Mouse (Mus musculus) forebrain, postnatal 0 days (tissue): ENCODE measurements around the gene Bicdl2. TPM values are rescaled to one million over a fixed set of nuclear protein-coding genes. Genes with fewer than 3 reads are reported as not detected.

ENCODE experiments used
- ATAC-seq: fragments of 200-750 bp; cut with Nextera tagmentation; 2 replicates; pipeline ENCODE4 v1.8.0; 2017; ENCODE audit warnings: mild to moderate bottlenecking, moderate library complexity
- DNase-seq: peaks from one replicate; pipeline ENCODE4 v3.0.0-alpha.2; 2015
- H3K27ac ChIP-seq: fragments of 300-500 bp; sonication (generic); 2 replicates; pipeline ENCODE4 v1.5.1; 2014; ENCODE audit warnings: low read depth, mild to moderate bottlenecking, antibody characterized with exemption, low read length, moderate library complexity, mixed read lengths
- H3K27me3 ChIP-seq: fragments of 300-500 bp; sonication (generic); 2 replicates; pipeline ENCODE4 v1.6.1; 2014; ENCODE audit warnings: mild to moderate bottlenecking, low read length, mixed read lengths; ENCODE audit not compliant: insufficient read depth
- H3K36me3 ChIP-seq: fragments of 300-500 bp; sonication (generic); 2 replicates; pipeline ENCODE4 v1.6.1; 2014; ENCODE audit warnings: mild to moderate bottlenecking, moderate library complexity; ENCODE audit not compliant: insufficient read depth
- H3K4me1 ChIP-seq: fragments of 300-500 bp; sonication (generic); 2 replicates; pipeline ENCODE4 v1.6.1; 2014; ENCODE audit warnings: antibody characterized with exemption; ENCODE audit not compliant: insufficient read depth
- H3K4me2 ChIP-seq: fragments of 300-500 bp; sonication (generic); 2 replicates; pipeline ENCODE4 v1.6.1; 2014; ENCODE audit warnings: low read depth, mild to moderate bottlenecking, moderate library complexity
- H3K4me3 ChIP-seq: fragments of 300-500 bp; sonication (generic); 2 replicates; pipeline ENCODE4 v1.5.1; 2014; ENCODE audit warnings: low read depth, low read length, mixed read lengths
- H3K9ac ChIP-seq: fragments of 300-500 bp; sonication (generic); 2 replicates; pipeline ENCODE4 v1.6.1; 2014; ENCODE audit warnings: mild to moderate bottlenecking
- H3K9me3 ChIP-seq: fragments of 300-500 bp; sonication (generic); 2 replicates; pipeline ENCODE4 v1.6.1; 2016; ENCODE audit warnings: low read length
- CTCF ChIP-seq: sonication (generic); IDR thresholded peaks from 2 replicates; pipeline ENCODE4 v1.5.1; 2016; ENCODE audit warnings: antibody characterized with exemption, control low read depth, low read depth
- WGBS: fragments of 180-500 bp; shearing (Covaris S2); extraction: QIAGEN DNeasy Blood & Tissue Kit; methylation state at CpG from one replicate; pipeline ENCODE4 v1.1.7; 2014; 5-methylcytosine and 5-hydroxymethylcytosine counted together
- polyA plus RNA-seq: library from polyadenylated mRNA; unstranded; fragments of >200 nt; fragmentation: Nextera tagmentation; extraction: Ambion mirVana; gene quantifications from 2 replicates; pipeline ENCODE4 v1.2.1, GENCODE M21; 2015
- total RNA-seq: library from RNA; depleted of rRNA; stranded (reverse); fragments of >200 nt; gene quantifications from 2 replicates; pipeline ENCODE4 v1.2.3, GENCODE M21; 2014

The Bicdl2 gene
- total and polyA plus RNA-seq, 2 experiments from 2014 or later = 0.12 to 0.14 TPM

DNA sequence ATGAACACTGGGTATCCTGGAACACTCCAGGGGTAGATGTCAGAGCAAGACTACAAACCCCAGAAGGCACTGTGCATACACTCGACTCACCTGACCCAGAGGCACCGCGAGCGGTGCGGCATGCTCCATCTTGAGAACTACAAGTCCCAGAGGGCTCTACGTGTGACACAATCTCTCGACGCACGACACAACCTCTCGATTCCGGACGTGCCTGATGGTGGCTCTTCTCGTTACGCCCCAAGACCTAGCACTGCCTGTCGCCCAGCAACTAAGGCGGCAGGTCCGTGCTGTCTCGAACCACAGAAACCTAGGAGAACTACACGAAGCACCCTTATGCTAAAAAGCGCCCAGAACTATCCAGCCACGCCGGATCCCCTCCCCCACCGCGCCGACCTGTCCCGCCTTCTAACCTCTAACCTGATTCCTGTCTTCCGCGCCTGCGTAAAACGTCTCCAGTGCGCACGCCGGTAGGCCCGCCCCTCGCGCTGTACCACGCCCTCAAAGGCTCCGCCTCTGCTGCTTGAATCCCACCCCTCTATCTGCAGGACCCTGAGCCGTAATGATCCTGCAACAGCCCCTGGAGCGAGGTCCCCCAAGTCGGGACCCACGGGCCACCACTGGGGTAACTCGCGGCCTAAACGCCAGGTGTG, 13.2 kb downstream of the Bicdl2 start, which contains the start of the genes Hcfc1r1 and Thoc6:
Hcfc1r1 (plus strand) TSS at position 173 of the 650 bp plus-strand sequence.
Thoc6 (minus strand) TSS at position 459 of the 650 bp plus-strand sequence.
- peak within 1 kb of the TSS; percentile 71 for H3K4me3 ChIP-seq
- peak within 1 kb of the TSS; percentile 85 for H3K27ac ChIP-seq
- H3K9me3 ChIP-seq = no peaks in the 10 kb centered on the region
- peaks cover 18% of the 10 kb centered on the region; the same call in 1 of the 2 replicates for H3K4me1 ChIP-seq
- peak; percentile 98 for ATAC-seq
- peak; percentile 97 for DNase-seq
- under 1% methylated on average over 45 of the region's 45 CpGs for WGBS
- peaks cover 14% of the 10 kb centered on the region; the same call in 1 of the 2 replicates for H3K36me3 ChIP-seq
- H3K4me2 ChIP-seq = peak within 1 kb of the TSS; percentile 85
- peak within 1 kb of the TSS; percentile 72 for H3K9ac ChIP-seq
- H3K27me3 ChIP-seq = 0 out of 2 replicates have a peak, but pooled peaks cover 3% of the 10 kb centered on the region
- TF ChIP-seq CTCF = no peak

DNA sequence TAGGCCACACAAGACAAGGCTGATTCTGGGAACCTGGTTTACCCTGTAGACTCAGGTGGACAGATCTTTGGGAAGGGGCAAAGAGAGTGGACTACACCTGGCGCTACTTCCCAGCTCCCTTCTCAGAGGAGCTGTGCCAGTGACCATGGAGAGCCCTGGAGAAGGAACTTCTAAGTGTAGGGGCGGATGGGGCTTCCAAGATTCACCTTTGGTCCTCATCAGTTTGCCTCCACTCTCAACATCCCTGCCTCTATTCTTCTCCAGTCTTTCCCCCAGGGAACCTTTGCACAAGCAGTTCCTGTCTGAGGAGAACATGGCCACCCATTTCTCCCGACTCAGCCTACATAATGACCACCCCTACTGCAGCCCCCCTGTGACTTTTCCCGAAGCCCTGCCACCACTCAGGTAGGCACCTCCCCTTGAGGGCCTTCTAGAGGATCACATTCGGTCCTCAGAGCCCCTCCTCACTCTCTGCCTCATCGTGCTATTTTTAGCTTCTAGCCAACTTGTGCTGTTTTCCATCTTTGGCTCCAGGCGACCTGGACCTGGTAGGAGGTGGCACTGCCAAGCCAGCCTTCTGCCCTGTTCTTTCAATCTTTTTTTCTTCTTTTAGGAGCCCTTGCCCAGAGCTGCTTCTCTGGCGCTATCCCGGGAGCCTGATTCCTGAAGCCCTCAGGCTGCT, 14.1 kb downstream of the Bicdl2 start:
- H3K27me3 ChIP-seq = peaks cover 11% of the 10 kb centered on the region; the same call in 1 of the 2 replicates
- H3K9me3 ChIP-seq = no peaks in the 10 kb centered on the region
- H3K36me3 ChIP-seq = 0 out of 2 replicates have a peak, but pooled peaks cover 6% of the 10 kb centered on the region
- peaks cover 18% of the 10 kb centered on the region; the same call in 1 of the 2 replicates for H3K4me1 ChIP-seq
- H3K4me2 ChIP-seq = peak overlapping the region; percentile 85
- peak overlapping the region; percentile 71 for H3K4me3 ChIP-seq
- TF ChIP-seq CTCF = no peak
- no peak for DNase-seq
- 38% methylated on average over 9 of the region's 9 CpGs for whole genome bisulfite sequencing
- H3K27ac ChIP-seq = no peak overlapping the region
- no peak for ATAC-seq
- H3K9ac ChIP-seq = peak overlapping the region; percentile 72; the same call in 1 of the 2 replicates

DNA sequence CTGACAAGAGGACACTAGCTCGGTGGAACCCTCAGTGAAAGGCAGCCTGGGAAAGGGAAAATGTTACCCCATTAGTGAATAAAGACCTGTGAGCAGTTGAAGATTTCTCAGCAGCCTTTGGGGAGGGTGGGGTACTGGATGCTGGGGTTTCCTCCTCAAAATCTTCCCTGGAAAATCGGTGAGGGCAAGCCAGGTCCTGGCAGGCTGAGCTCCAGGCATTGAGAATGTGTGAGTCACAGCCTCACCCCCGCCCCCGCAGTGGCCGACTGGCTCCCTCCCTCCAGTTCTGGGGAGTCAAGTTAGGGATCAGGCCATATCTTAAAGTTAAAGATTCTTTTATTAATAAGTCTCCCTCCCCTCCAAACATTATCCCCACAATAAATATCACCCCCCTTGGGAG, 14.8 kb downstream of the Bicdl2 start:
- no peak overlapping the region for H3K4me3 ChIP-seq
- peaks cover 18% of the 10 kb centered on the region; the same call in 1 of the 2 replicates for H3K4me1 ChIP-seq
- DNase-seq = no peak
- H3K36me3 ChIP-seq = 0 out of 2 replicates have a peak, but pooled peaks cover under 1% of the 10 kb centered on the region
- H3K4me2 ChIP-seq = peak overlapping the region; percentile 85; the same call in 1 of the 2 replicates
- no peak for ATAC-seq
- no peak for TF ChIP-seq CTCF
- WGBS = 39% methylated on average over 5 of the region's 5 CpGs
- H3K27ac ChIP-seq = no peak overlapping the region
- H3K27me3 ChIP-seq = peaks cover 18% of the 10 kb centered on the region
- no peaks in the 10 kb centered on the region for H3K9me3 ChIP-seq
- no peak overlapping the region for H3K9ac ChIP-seq

DNA sequence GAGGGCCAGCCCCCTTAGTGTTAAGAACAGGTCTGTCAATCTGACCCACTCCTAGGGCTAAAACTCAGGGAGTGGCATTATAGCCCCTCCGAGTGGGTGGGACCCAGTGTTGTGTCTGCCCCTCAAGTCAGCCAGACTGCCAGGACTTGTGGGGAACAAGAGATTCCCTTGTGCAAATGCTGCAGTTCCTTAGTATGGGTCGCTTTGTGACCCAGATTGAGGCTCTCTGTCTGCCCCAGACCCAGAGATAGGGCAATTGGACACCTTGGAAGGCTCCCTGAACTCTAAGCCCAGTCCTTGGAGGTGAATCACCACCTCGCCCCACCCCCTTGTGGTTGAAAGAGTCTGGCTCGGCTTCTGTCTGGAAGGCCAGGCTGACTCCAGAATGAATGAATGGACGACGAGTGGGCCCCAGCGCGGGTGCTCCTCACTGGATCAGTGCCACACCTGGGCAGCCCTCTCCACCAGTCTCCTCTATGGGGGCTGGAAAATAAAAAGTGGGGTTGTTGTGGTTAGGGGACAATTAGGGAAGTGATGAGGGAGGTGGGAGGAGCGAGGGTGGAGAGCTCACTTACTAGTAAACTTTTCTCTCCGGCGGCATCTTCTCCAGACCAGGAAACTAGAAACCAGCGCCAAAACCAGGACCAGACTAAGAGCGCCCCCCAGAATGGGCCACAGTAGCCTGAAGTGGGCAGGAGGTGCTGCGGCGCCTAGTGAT, 15.4 kb downstream of the Bicdl2 start:
- DNase-seq (no peak), ATAC-seq (no peak)
- Histone ChIP-seq H3K9ac (no peak overlapping the region), H3K4me3 (no peak overlapping the region), H3K9me3 (no peaks in the 10 kb centered on the region), H3K27me3 (peaks cover 24% of the 10 kb centered on the region), H3K4me1 (peaks cover 18% of the 10 kb centered on the region; the same call in 1 of the 2 replicates), H3K27ac (no peak overlapping the region), H3K4me2 (peak overlapping the region; percentile 70), H3K36me3 (no peaks in the 10 kb centered on the region)
- 14% methylated on average over 15 of the region's 15 CpGs for WGBS
- no peak for TF ChIP-seq CTCF

DNA sequence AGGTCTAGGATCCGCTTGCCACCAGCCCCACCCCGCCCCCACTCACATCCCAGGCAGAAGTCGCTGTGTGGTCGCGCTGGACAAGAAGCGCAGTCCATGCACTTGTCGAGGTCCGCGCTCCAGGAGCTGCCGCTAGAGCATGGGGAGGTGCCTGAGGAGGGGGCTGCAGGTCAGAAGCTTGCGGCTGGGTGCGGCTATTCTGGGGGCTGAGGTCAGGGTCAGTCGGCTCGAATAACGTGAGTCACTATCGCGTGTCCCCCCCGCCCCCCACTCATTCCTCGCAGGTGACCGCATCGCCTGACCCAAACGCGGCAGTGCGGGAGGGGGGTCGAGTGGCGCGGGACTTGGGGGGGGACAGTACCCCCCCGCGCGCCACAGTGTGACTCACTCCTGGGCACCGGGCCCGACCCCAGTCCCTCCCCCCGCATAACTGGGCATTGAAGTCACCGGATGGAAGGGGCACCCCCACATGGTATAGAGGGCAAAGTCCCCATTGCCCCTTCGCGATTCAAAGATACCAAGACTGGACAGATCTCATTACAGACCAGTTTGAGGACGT, 16.2 kb downstream of the Bicdl2 start:
- TF ChIP-seq CTCF = no peak
- peak overlapping the region; percentile 70 for H3K4me2 ChIP-seq
- H3K27ac ChIP-seq = no peak overlapping the region
- peaks cover 18% of the 10 kb centered on the region; the same call in 1 of the 2 replicates for H3K4me1 ChIP-seq
- no peaks in the 10 kb centered on the region for H3K36me3 ChIP-seq
- no peaks in the 10 kb centered on the region for H3K9me3 ChIP-seq
- ATAC-seq (no peak), DNase-seq (no peak)
- under 1% methylated on average over 37 of the region's 37 CpGs for WGBS
- peak overlapping the region; percentile 39 for H3K4me3 ChIP-seq
- peak overlapping the region; percentile 23; the same call in 1 of the 2 replicates for H3K9ac ChIP-seq
- peaks cover 30% of the 10 kb centered on the region for H3K27me3 ChIP-seq

DNA sequence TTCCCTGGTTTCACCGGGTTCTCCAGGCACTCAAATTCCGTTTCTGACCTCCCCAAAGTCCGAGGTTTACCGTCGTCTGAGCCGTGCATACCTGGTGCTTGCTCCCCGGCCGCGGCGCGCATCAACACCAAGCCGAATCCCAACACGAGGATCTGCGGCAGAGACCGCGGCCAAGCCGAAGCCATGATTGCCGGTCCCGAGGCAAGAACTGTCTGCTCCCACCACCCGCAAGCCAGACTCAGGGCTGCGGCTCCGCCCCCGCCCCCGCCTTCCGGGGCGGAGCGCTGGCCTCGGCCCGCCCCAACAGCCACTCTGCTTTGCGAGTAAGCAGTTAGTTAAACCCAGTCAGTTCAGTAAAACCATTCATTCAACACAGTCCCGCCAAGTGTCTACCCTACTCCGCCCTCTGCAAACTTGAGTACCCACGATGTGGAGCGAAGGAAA, 17.0 kb downstream of the Bicdl2 start, which contains the start of gene Tnfrsf12a:
Tnfrsf12a (minus strand) TSS at position 233 of the 444 bp plus-strand sequence.
- DNase-seq (peak; percentile 80), ATAC-seq (peak; percentile 21; the same call in 1 of the 2 replicates)
- H3K27ac ChIP-seq = no peak within 1 kb of the TSS
- no peak for TF ChIP-seq CTCF
- H3K36me3 ChIP-seq = no peaks in the 10 kb centered on the region
- H3K9me3 ChIP-seq = no peaks in the 10 kb centered on the region
- peak within 1 kb of the TSS; percentile 70 for H3K4me2 ChIP-seq
- peak within 1 kb of the TSS; percentile 39 for H3K4me3 ChIP-seq
- peaks cover 30% of the 10 kb centered on the region for H3K27me3 ChIP-seq
- WGBS = 1% methylated on average over 34 of the region's 34 CpGs
- peaks cover 18% of the 10 kb centered on the region; the same call in 1 of the 2 replicates for H3K4me1 ChIP-seq
- peak within 1 kb of the TSS; percentile 23; the same call in 1 of the 2 replicates for H3K9ac ChIP-seq
